Mouse (Mus musculus): Measurements from ENCODE around the gene Cyp2r1. TPM values are rescaled to one million over a fixed set of nuclear protein-coding genes. Genes with fewer than 3 reads are reported as not detected.
"Not testable (repeated sequence)": the region's sequence is repeated elsewhere in the genome, so short reads cannot be mapped to it uniquely, and the experiment has no call there.

Cyp2r1 gene
- polyA plus RNA-seq (2015; fragmentation: Nextera tagmentation; extraction: Ambion mirVana): 1.4 and 1.8 TPM in 2 replicates

DNA sequence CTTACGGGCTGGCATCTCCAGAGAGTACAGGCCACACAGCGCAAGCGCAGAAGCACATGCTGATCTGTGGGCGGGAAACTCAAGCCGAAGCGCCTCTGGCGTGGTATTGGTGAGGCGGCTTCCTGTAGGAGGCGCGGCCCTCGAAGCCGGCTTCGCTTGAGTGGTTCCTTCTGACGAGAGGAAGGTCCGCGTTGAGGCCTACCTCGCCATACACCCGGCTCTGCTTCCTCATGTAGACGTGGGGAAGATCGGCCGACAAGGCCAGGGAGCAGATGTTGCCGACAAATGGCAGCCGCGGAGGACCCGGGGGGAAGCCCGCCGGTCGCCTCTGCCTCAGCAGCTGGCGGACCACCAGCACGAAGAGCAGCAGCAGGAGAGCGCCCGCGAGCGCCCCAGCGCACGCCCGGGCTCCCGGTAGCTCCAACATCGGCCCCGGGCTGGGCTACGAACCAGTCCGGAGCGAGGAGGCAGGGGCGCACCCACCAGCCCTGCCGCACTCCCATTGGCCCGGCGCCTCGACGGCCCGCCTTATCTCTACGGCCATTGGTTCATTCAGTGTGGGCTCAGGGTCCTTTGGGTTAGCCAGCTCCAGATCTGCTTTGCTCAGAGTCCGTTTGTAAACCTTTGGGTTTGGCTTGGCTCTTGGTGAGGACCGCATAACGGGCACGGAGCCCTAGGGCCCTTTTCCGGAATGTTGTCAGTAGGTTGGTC is at the start of gene Cyp2r1:
Gene Cyp2r1 (minus strand): TSS at position 442 of the 711 bp plus-strand sequence.
- H3K27me3 ChIP-seq (ENCODE audit: control insufficient read depth, insufficient read depth, low read depth, low read length): no peaks in the 10 kb centered on the region
- peak within 1 kb of the TSS; percentile 80 for H3K4me2 ChIP-seq (ENCODE audit: low read length)
- H3K4me3 ChIP-seq (ENCODE audit: low read depth, low read length): peak within 1 kb of the TSS; percentile 76
- peak; percentile 100 for ATAC-seq
- H3K27ac ChIP-seq (ENCODE audit: low read length): peak within 1 kb of the TSS; percentile 78
- no peaks in the 10 kb centered on the region for H3K36me3 ChIP-seq (ENCODE audit: control insufficient read depth, insufficient read depth, low read length)
- H3K4me1 ChIP-seq (ENCODE audit: control insufficient read depth, insufficient read depth, low read length): peaks cover 2% of the 10 kb centered on the region; the same call in 1 of the 2 replicates
- peak within 1 kb of the TSS; percentile 71 for H3K9ac ChIP-seq (ENCODE audit: low read depth, low read length)
- H3K9me3 ChIP-seq (replicated peaks; ENCODE audit: control insufficient read depth, low read length, poor library complexity, severe bottlenecking): no peaks in the 10 kb centered on the region
- 1% methylated on average over 44 of the region's 56 CpGs for WGBS

DNA sequence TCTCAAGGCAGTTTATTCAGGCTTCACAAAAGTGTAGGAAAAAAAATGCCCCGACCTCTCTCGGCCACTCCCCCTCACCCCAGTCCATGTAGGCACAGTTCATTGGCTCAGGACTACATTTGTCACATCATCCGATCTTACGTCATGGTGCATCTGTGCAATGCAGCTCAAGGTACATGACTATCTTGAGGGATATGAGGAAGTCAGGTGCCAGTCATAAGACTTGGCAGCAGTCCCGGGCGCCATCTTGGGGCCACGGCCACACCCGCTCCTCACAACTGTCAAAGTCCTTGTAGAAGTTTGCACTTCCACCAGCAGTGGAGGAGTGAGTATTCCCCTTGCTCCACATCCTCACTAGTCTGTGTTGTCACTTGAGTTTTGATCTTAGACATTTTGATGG is 31.6 kb upstream of the Cyp2r1 start:
- WGBS: 94% methylated on average over 8 of the region's 8 CpGs
- not testable (repeated sequence) for H3K9me3 ChIP-seq (replicated peaks; ENCODE audit: control insufficient read depth, low read length, poor library complexity, severe bottlenecking); H3K27me3 ChIP-seq (ENCODE audit: control insufficient read depth, insufficient read depth, low read depth, low read length); H3K9ac ChIP-seq (ENCODE audit: low read depth, low read length); H3K4me1 ChIP-seq (ENCODE audit: control insufficient read depth, insufficient read depth, low read length); ATAC-seq; H3K4me3 ChIP-seq (ENCODE audit: low read depth, low read length); H3K4me2 ChIP-seq (ENCODE audit: low read length); H3K36me3 ChIP-seq (ENCODE audit: control insufficient read depth, insufficient read depth, low read length); H3K27ac ChIP-seq (ENCODE audit: low read length)

DNA sequence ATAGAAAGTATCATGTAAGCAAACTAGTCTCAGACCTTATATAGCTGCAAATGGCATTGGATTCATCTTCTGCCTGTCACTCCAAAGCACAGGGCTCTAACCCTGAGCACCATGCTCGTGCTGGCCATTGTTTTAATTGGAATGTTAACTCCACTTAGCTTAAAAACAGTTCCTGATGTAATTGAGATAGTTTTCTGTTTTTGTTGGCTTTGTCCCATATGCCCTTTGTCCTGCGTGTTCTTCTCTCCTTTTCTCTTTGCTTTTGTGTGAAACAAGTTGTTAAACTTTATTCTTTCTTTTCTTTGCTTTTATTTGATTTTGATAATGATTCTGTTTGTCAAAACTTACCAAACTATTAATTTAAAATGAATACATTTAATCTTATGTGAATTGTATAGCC is 19.7 kb upstream of the Cyp2r1 start:
- ATAC-seq: no peak
- 50% methylated on average over 2 of the region's 2 CpGs for WGBS

DNA sequence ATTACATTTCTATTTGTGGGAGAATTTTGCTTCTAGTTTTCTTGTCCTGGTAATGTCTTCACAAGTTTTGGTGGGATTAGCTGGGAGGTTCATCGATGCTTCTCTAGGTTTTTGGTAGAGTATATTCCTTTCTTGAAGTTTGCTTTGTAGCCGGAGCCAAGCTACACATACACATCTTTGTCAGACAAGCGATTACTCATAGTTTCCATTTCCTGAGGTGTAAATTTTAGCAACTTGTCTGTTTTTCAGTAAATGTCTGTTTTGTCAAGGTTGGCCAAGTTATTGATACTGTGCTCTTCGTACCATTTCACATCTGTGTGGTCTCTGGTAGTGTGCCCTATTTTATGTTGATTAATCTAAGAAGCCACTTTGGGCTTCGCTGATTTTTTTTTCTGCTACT is 18.4 kb upstream of the Cyp2r1 start:
- H3K9me3 ChIP-seq (replicated peaks; ENCODE audit: control insufficient read depth, low read length, poor library complexity, severe bottlenecking): no peaks in the 10 kb centered on the region
- H3K9ac ChIP-seq (ENCODE audit: low read depth, low read length): no peak overlapping the region
- WGBS: 93% methylated on average over 5 of the region's 5 CpGs
- H3K27me3 ChIP-seq (ENCODE audit: control insufficient read depth, insufficient read depth, low read depth, low read length): no peaks in the 10 kb centered on the region
- no peak overlapping the region for H3K27ac ChIP-seq (ENCODE audit: low read length)
- H3K36me3 ChIP-seq (ENCODE audit: control insufficient read depth, insufficient read depth, low read length): no peaks in the 10 kb centered on the region
- no peaks in the 10 kb centered on the region for H3K4me1 ChIP-seq (ENCODE audit: control insufficient read depth, insufficient read depth, low read length)
- H3K4me2 ChIP-seq (ENCODE audit: low read length): no peak overlapping the region
- no peak overlapping the region for H3K4me3 ChIP-seq (ENCODE audit: low read depth, low read length)
- no peak for ATAC-seq

More for the DNA sequence above, 19.7 kb upstream of the Cyp2r1 start:
- Histone ChIP-seq H3K4me3 (ENCODE audit: low read depth, low read length) (no peak overlapping the region), H3K27me3 (ENCODE audit: control insufficient read depth, insufficient read depth, low read depth, low read length) (no peaks in the 10 kb centered on the region), H3K27ac (ENCODE audit: low read length) (no peak overlapping the region), H3K4me2 (ENCODE audit: low read length) (no peak overlapping the region), H3K9me3 (replicated peaks; ENCODE audit: control insufficient read depth, low read length, poor library complexity, severe bottlenecking) (no peaks in the 10 kb centered on the region), H3K9ac (ENCODE audit: low read depth, low read length) (no peak overlapping the region), H3K4me1 (ENCODE audit: control insufficient read depth, insufficient read depth, low read length) (no peaks in the 10 kb centered on the region), H3K36me3 (ENCODE audit: control insufficient read depth, insufficient read depth, low read length) (no peaks in the 10 kb centered on the region)

DNA sequence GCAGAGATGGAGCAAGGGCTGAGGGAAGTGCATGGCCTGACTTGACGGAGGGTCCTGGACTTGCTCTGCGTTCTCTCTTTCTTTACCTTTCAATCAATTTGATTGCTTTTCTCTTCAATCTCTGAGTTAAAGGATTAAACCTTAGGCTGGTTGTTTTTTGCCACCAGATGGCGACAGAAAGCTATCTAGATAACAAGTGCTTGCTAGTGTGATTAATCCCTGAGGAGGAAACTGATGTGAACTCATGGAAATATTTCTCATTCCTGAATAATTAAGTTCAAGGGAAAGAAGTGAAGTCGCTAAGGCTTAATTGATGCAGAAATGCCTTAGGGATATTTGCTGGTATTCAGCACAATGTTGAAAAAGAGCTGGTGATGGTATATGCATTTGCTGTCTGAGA is 17.7 kb upstream of the Cyp2r1 start:
- 4% methylated on average over 4 of the region's 4 CpGs for WGBS
- Histone ChIP-seq H3K4me2 (ENCODE audit: low read length) (no peak overlapping the region), H3K9me3 (replicated peaks; ENCODE audit: control insufficient read depth, low read length, poor library complexity, severe bottlenecking) (no peaks in the 10 kb centered on the region), H3K9ac (ENCODE audit: low read depth, low read length) (no peak overlapping the region), H3K4me1 (ENCODE audit: control insufficient read depth, insufficient read depth, low read length) (no peaks in the 10 kb centered on the region), H3K27ac (ENCODE audit: low read length) (no peak overlapping the region), H3K36me3 (ENCODE audit: control insufficient read depth, insufficient read depth, low read length) (no peaks in the 10 kb centered on the region), H3K4me3 (ENCODE audit: low read depth, low read length) (no peak overlapping the region), H3K27me3 (ENCODE audit: control insufficient read depth, insufficient read depth, low read depth, low read length) (no peaks in the 10 kb centered on the region)
- ATAC-seq: 0 out of 2 replicates have a peak, but pooled peaks have one; percentile 36

DNA sequence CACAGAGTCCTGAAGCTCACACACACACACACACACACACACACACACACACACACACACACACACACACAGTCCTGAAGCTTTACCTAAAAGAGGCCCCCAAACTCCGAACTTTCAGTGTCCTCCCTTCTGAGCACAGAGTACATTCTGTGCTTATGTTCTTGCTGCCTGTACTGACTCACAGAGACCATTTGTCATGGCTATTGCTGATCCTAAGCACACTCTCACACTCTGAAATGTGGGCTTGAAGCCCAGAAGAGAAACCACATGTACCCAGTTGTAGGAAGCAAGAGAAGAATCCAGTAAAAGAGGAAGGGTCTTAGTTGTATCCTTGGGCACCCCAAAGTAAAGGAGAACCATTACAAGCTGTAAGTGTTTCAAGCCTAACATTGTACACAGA is 14.9 kb upstream of the Cyp2r1 start:
- H3K9me3 ChIP-seq (replicated peaks; ENCODE audit: control insufficient read depth, low read length, poor library complexity, severe bottlenecking): no peaks in the 10 kb centered on the region
- no peak for ATAC-seq
- no peaks in the 10 kb centered on the region for H3K4me1 ChIP-seq (ENCODE audit: control insufficient read depth, insufficient read depth, low read length)
- H3K36me3 ChIP-seq (ENCODE audit: control insufficient read depth, insufficient read depth, low read length): no peaks in the 10 kb centered on the region
- WGBS: 88% methylated on average over 1 of the region's 1 CpGs
- no peak overlapping the region for H3K9ac ChIP-seq (ENCODE audit: low read depth, low read length)
- no peak overlapping the region for H3K4me2 ChIP-seq (ENCODE audit: low read length)
- no peak overlapping the region for H3K27ac ChIP-seq (ENCODE audit: low read length)
- H3K27me3 ChIP-seq (ENCODE audit: control insufficient read depth, insufficient read depth, low read depth, low read length): no peaks in the 10 kb centered on the region
- no peak overlapping the region for H3K4me3 ChIP-seq (ENCODE audit: low read depth, low read length)

DNA sequence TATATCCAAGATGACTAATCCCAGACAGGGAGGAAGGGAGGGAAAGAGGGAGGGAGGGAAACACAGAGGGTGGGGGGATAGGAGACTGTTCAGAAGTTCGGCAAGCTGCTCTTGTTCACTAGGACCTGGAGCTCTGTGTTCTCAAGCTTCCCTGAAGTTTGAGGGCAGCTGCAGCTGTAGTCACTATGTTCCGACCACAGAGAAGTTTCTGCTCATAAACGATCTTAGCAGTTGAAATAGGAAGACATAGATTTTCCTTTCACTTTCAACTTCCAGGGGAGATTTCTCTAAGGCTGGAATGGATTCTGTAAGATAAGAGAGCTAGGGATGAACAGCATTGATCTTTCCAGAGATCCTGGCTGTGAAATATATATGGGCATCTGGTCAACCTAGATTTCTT is 14.2 kb upstream of the Cyp2r1 start:
- Histone ChIP-seq H3K4me3 (ENCODE audit: low read depth, low read length) (no peak overlapping the region), H3K4me2 (ENCODE audit: low read length) (no peak overlapping the region), H3K9me3 (replicated peaks; ENCODE audit: control insufficient read depth, low read length, poor library complexity, severe bottlenecking) (no peaks in the 10 kb centered on the region), H3K27me3 (ENCODE audit: control insufficient read depth, insufficient read depth, low read depth, low read length) (no peaks in the 10 kb centered on the region), H3K36me3 (ENCODE audit: control insufficient read depth, insufficient read depth, low read length) (no peaks in the 10 kb centered on the region), H3K27ac (ENCODE audit: low read length) (no peak overlapping the region), H3K9ac (ENCODE audit: low read depth, low read length) (no peak overlapping the region), H3K4me1 (ENCODE audit: control insufficient read depth, insufficient read depth, low read length) (no peaks in the 10 kb centered on the region)
- ATAC-seq: no peak
- WGBS: 80% methylated on average over 3 of the region's 3 CpGs

DNA sequence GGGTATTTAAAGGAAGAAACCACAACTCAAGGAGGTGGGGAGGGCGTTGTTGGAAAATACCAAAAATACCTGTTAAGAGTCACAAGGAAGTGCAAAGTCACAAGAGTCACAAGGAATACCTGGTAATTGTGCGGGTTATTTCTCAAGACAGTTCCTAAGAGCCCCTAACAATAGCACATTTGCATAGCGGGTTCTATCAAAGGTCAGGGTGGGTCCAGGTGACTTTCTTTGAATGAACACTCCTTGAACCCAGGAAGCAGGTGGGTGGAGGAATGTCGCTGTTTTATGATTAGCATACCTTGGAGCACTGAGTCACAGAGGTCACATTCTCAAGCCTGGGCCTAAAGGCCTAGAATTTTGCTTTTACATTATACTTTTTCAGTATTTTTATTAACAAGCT is 11.1 kb upstream of the Cyp2r1 start:
- H3K27me3 ChIP-seq (ENCODE audit: control insufficient read depth, insufficient read depth, low read depth, low read length); ATAC-seq; H3K36me3 ChIP-seq (ENCODE audit: control insufficient read depth, insufficient read depth, low read length); H3K4me3 ChIP-seq (ENCODE audit: low read depth, low read length); H3K27ac ChIP-seq (ENCODE audit: low read length); H3K9ac ChIP-seq (ENCODE audit: low read depth, low read length); H3K9me3 ChIP-seq (replicated peaks; ENCODE audit: control insufficient read depth, low read length, poor library complexity, severe bottlenecking); H3K4me2 ChIP-seq (ENCODE audit: low read length); H3K4me1 ChIP-seq (ENCODE audit: control insufficient read depth, insufficient read depth, low read length): not testable (repeated sequence)
- 95% methylated on average over 4 of the region's 4 CpGs for WGBS

DNA sequence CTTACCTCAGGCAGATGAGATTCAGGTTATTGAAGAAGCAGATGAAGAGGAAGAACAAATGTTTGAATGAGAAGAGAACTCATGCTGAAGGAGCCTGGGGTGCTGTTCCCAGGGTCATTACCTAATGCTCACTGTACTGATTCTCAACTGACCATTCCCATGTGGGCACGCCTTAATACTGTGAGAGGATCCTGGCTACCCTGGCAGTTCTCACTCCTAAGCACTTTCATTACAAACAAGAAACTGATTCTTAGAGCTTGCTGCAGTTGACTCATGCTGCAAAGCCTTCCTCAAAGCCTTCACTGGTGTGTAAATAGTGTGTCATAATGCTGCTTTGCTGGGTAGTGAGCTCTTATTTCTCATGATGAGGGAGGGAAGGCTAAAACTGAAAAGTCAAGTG is 26.6 kb downstream of the Cyp2r1 start:
- Histone ChIP-seq H3K27ac (ENCODE audit: low read length) (no peak overlapping the region), H3K4me2 (ENCODE audit: low read length) (no peak overlapping the region), H3K27me3 (ENCODE audit: control insufficient read depth, insufficient read depth, low read depth, low read length) (no peaks in the 10 kb centered on the region), H3K9me3 (replicated peaks; ENCODE audit: control insufficient read depth, low read length, poor library complexity, severe bottlenecking) (no peaks in the 10 kb centered on the region), H3K9ac (ENCODE audit: low read depth, low read length) (no peak overlapping the region), H3K4me1 (ENCODE audit: control insufficient read depth, insufficient read depth, low read length) (no peaks in the 10 kb centered on the region), H3K4me3 (ENCODE audit: low read depth, low read length) (no peak overlapping the region), H3K36me3 (ENCODE audit: control insufficient read depth, insufficient read depth, low read length) (0 out of 2 replicates have a peak, but pooled peaks cover 10% of the 10 kb centered on the region)
- ATAC-seq: no peak
- WGBS: 100% methylated on average over 1 of the region's 1 CpGs

Data from midbrain, embryonic 16.5 days (tissue).